Mouse (Mus musculus): ENCODE data around the gene Acta1.

DNA sequence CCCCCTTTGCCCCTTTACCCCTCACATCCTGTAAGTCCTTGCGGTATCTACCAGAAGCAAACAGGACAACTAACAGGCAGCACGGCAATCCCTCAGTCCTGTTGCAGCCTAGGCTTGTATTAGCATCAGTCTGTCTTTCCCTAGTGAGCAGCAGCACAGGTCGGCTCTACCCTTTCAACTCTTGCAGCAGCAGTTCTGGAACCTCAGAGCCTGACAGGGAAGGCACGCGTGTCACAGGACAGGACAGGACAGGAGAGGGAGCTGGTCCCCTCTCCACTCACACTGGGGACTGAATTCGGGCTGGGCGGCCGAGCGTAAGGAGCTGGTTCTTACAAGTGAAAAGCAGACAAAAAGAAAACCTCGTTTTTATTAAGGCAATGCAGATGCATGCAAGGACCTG, 2.2 kb upstream of the Acta1 start:
- no peak for TF ChIP-seq CTCF (IDR thresholded peaks at IDR 0.05; ENCODE audit: extremely low read depth, insufficient read depth, low read length)
- TF ChIP-seq POLR2A (IDR thresholded peaks at IDR 0.05; ENCODE audit: extremely low read depth, insufficient read depth, low read length): no peak
